16 mouse cellular contexts compared by ENCODE assay signal in the genomic region with DNA sequence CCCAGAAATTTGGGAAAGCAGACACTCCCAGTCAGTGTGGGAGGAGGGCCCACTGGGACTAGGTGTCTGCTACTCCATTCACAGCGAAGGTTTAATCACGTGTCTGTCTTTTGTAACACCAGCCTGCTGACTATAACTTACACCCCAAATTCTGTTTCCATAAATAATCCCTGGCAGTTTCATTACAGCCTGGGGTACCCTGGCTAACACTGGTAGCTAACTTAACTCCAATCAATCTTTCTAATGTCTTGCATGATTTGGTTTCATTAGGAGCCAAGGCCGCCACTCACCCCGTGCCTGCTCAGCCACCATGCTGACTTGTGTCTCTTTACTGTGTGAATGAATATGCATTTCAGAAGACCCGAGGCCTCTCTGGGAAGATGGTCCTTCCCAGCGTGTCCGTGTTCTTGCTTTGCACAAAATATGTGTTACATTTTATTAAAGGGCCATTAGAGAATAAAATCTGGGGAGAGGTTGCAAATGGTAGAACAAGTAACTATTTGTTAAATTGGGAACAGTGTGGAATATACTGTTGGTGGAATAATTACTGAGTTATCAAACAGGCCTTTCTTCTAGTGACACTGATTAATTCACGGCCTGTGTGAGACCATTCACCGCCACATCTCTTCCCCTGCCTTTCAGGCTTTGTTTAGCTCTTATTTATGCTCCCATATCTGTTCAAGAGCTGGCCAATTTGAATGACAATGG. TPM values are rescaled to one million over a fixed set of nuclear protein-coding genes. Genes with fewer than 3 reads are reported as not detected.
DNase-seq lines count a peak whose midpoint lies in the region; ATAC-seq and TF ChIP-seq lines count a peak whose summit lies in the region.
"Had no signal": no experiment of that assay in that cellular context is flagged by ENCODE, and none has a peak within 500 bp of the region (broad histone marks: within the 10 kb centered on the region; RNA-seq: fewer than 3 reads in every experiment).

No protein-coding gene starts in this region.

- no peak for TF ChIP-seq CTCF in gastrocnemius, adult 2 months (IDR thresholded peaks at IDR 0.05)

- intact Hi-C loops in gastrocnemius, adult 2 months (cut with DNase I) = no loop called here

- no peak overlapping the region for H3K4me2 ChIP-seq in hindbrain, embryonic 16.5 days (ENCODE audit: low read length)
- no peak overlapping the region for H3K4me2 ChIP-seq in neural tube, embryonic 13.5 days
- H3K4me2 ChIP-seq: heart, embryonic 13.5 days; intestine, embryonic 15.5 days; liver, embryonic 15.5 days had no signal

- peak; percentile 79 for ATAC-seq in hindbrain, embryonic 16.5 days
- ATAC-seq in neural tube, embryonic 13.5 days (ENCODE audit: low read depth) = peak; percentile 96
- ATAC-seq: intestine, embryonic 15.5 days had no signal

- no peaks in the 10 kb centered on the region for H3K27me3 ChIP-seq in forebrain, embryonic 10.5 days (ENCODE audit: poor library complexity, severe bottlenecking)
- no peaks in the 10 kb centered on the region for H3K27me3 ChIP-seq in hindbrain, embryonic 16.5 days (replicated peaks; ENCODE audit: control insufficient read depth, insufficient read depth, low read length)
- H3K27me3 ChIP-seq in neural tube, embryonic 13.5 days = no peaks in the 10 kb centered on the region
- H3K27me3 ChIP-seq: heart, embryonic 13.5 days; intestine, embryonic 15.5 days; liver, embryonic 15.5 days had no signal

- no peak overlapping the region for H3K4me3 ChIP-seq in gastrocnemius, adult 2 months
- no peak overlapping the region for H3K4me3 ChIP-seq in forebrain, embryonic 10.5 days
- H3K4me3 ChIP-seq in hindbrain, embryonic 16.5 days (ENCODE audit: low read length) = no peak overlapping the region
- no peak overlapping the region for H3K4me3 ChIP-seq in neural tube, embryonic 13.5 days
- H3K4me3 ChIP-seq: heart, embryonic 13.5 days; intestine, embryonic 15.5 days; liver, embryonic 15.5 days had no signal

- no peak overlapping the region for H3K9ac ChIP-seq in hindbrain, embryonic 16.5 days (ENCODE audit: low read depth, low read length)
- H3K9ac ChIP-seq in neural tube, embryonic 13.5 days = no peak overlapping the region
- H3K9ac ChIP-seq: heart, embryonic 13.5 days; intestine, embryonic 15.5 days; liver, embryonic 15.5 days had no signal

- 69% methylated on average over 9 of the region's 9 CpGs for WGBS in forebrain, embryonic 10.5 days
- 13% methylated on average over 9 of the region's 9 CpGs for WGBS in hindbrain, embryonic 16.5 days
- WGBS in neural tube, embryonic 13.5 days = 10% methylated on average over 9 of the region's 9 CpGs

- H3K4me1 ChIP-seq in forebrain, embryonic 10.5 days = peaks cover 14% of the 10 kb centered on the region
- H3K4me1 ChIP-seq in hindbrain, embryonic 16.5 days (ENCODE audit: control insufficient read depth, insufficient read depth, low read depth, low read length) = no peaks in the 10 kb centered on the region
- H3K4me1 ChIP-seq in neural tube, embryonic 13.5 days (replicated peaks) = peaks cover 23% of the 10 kb centered on the region
- H3K4me1 ChIP-seq: heart, embryonic 13.5 days; intestine, embryonic 15.5 days; liver, embryonic 15.5 days had no signal

- no peaks in the 10 kb centered on the region for H3K36me3 ChIP-seq in forebrain, embryonic 10.5 days (replicated peaks)
- H3K36me3 ChIP-seq in hindbrain, embryonic 16.5 days (ENCODE audit: control insufficient read depth, insufficient read depth, low read length) = no peaks in the 10 kb centered on the region
- no peaks in the 10 kb centered on the region for H3K36me3 ChIP-seq in neural tube, embryonic 13.5 days
- H3K36me3 ChIP-seq: heart, embryonic 13.5 days; intestine, embryonic 15.5 days; liver, embryonic 15.5 days had no signal

- no peaks in the 10 kb centered on the region for H3K9me3 ChIP-seq in forebrain, embryonic 10.5 days
- no peaks in the 10 kb centered on the region for H3K9me3 ChIP-seq in hindbrain, embryonic 16.5 days (ENCODE audit: control insufficient read depth, low read length)
- no peaks in the 10 kb centered on the region for H3K9me3 ChIP-seq in neural tube, embryonic 13.5 days
- H3K9me3 ChIP-seq: heart, embryonic 13.5 days; intestine, embryonic 15.5 days; liver, embryonic 15.5 days had no signal

- no peak overlapping the region for H3K27ac ChIP-seq in gastrocnemius, adult 2 months
- H3K27ac ChIP-seq in forebrain, embryonic 10.5 days = peak overlapping the region; percentile 40; the same call in 1 of the 2 replicates
- no peak overlapping the region for H3K27ac ChIP-seq in hindbrain, embryonic 16.5 days (ENCODE audit: low read depth, low read length)
- H3K27ac ChIP-seq in neural tube, embryonic 13.5 days (replicated peaks) = peak overlapping the region; percentile 61
- H3K27ac ChIP-seq: heart, embryonic 13.5 days; intestine, embryonic 15.5 days; liver, embryonic 15.5 days had no signal

- DNase-seq in gastrocnemius, adult 2 months = peak; percentile 15
- no peak for DNase-seq in gastrocnemius, postnatal 10 days
- DNase-seq in forebrain, embryonic 10.5 days (ENCODE audit: extremely low spot score, low spot score) = no peak
- no peak for DNase-seq in lung, postnatal 14 days
- DNase-seq in layer of hippocampus, adult 11-12 months (ENCODE audit: low spot score) = no peak
- DNase-seq in layer of hippocampus, adult 9-10 months (ENCODE audit: low spot score) = no peak
- DNase-seq: B cell, adult 2 months; cerebellum, postnatal 25 days had no signal

RNA-seq across cellular contexts. Expression of gene A1bg, which starts 45.2 kb away (rescaled TPM):
- not detected for total RNA-seq in gastrocnemius, adult 2 months (2021)
- not detected for total RNA-seq in gastrocnemius, postnatal 10 days (2021)
- polyA plus RNA-seq in forebrain, embryonic 10.5 days (2016; fragmentation: Nextera tagmentation; extraction: Ambion mirVana) = not detected in 2 replicates
- polyA plus RNA-seq in hindbrain, embryonic 16.5 days (2015; fragmentation: Nextera tagmentation; extraction: Ambion mirVana) = 0.14 TPM in 1 of 2 replicates, not detected in the other
- not detected in 2 replicates for polyA plus RNA-seq in neural tube, embryonic 13.5 days (2015; fragmentation: Nextera tagmentation; extraction: Ambion mirVana)
- total RNA-seq: left cerebral cortex, adult 8-10 months; megakaryocyte-erythroid progenitor cell, adult 5-6 weeks had no signal
- polyA plus RNA-seq: heart, embryonic 13.5 days; intestine, embryonic 15.5 days; liver, embryonic 15.5 days; stomach, embryonic 14.5 days had no signal

Comparison
In these comparisons a context has a peak if more than half of its experiments do, and no peak if none do; other contexts are left out.
1. H3K27ac ChIP-seq: peak in forebrain, embryonic 10.5 days (single experiment) and neural tube, embryonic 13.5 days (single experiment); none in gastrocnemius, adult 2 months (single experiment) and hindbrain, embryonic 16.5 days (single experiment).